Mouse (Mus musculus) adrenal gland (tissue): ENCODE measurements around the gene Srprb.

ENCODE experiments used
- intact Hi-C: fragments of 180-260 bp; cut with DNase I; formaldehyde crosslinking; loops from one replicate; pipeline ENCODE4 v1.15.1; 2025

The Srprb gene

GRCm38 (mm10) chr9:103146703-103147102 is 55.2 kb downstream of the Srprb start:
- intact Hi-C loops, result no loop called here

- intact Hi-C loops, result no loop called here
Observed at GRCm38 (mm10) chr9:103146257-103146656, 55.7 kb downstream of the Srprb start.

- intact Hi-C loops, result no loop called here
Observed at GRCm38 (mm10) chr9:103145351-103145750, 56.6 kb downstream of the Srprb start.

- intact Hi-C loops, result no loop called here
Observed at GRCm38 (mm10) chr9:103143881-103144280, 58.1 kb downstream of the Srprb start.

DNA sequence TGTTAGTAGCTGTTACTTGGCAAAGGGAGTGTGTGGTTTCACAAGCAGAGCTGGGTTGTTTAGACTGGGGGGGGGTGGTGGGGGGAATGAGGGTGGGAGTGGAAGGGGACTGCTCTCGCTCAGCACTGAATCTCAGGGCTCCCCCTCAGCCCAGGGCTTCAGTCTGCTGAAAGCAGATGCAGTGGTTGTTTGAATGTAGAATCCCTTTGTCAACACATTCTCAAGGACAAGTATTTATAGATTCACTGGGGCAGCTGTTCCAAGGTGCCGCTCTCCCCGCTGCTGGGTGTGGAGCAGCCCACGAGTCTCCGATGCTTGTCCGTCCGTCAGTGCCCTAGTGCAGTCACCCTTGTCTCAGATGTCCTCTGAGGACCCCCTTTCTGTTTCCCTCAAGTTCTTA is 60.7 kb downstream of the Srprb start:
- intact Hi-C loops, result no loop called here

- intact Hi-C loops, result no loop called here
Observed at GRCm38 (mm10) chr9:103140384-103140783, 61.6 kb downstream of the Srprb start.

- intact Hi-C loops, result no loop called here
Observed at GRCm38 (mm10) chr9:103139481-103139880, 62.5 kb downstream of the Srprb start.
